Mouse (Mus musculus): ENCODE data around the gene Arhgap45. TPM values are rescaled to one million over a fixed set of nuclear protein-coding genes. Genes with fewer than 3 reads are reported as not detected.
"Not testable (repeated sequence)": the region's sequence is repeated elsewhere in the genome, so short reads cannot be mapped to it uniquely, and the experiment has no call there.

Arhgap45 gene
- polyA plus RNA-seq, 1 experiment, result 103 TPM

GRCm38 (mm10) chr10:80048834-80049233 lies 32.4 kb downstream of the Arhgap45 start:
- no peak for DNase-seq
- Histone ChIP-seq H3K4me1 (ENCODE audit: control insufficient read depth, insufficient read depth, low read length) (peaks cover 24% of the 10 kb centered on the region), H3K4me3 (replicated peaks; ENCODE audit: extremely low read depth, low read depth, low read length) (no peak overlapping the region)
- TF ChIP-seq CTCF (IDR thresholded peaks at IDR 0.05; ENCODE audit: insufficient read depth, low read length), result no peak
- 60% methylated on average over 3 of the region's 3 CpGs for WGBS

GRCm38 (mm10) chr10:80050244-80050643 lies 33.8 kb downstream of the Arhgap45 start:
- 54% methylated on average over 6 of the region's 6 CpGs for WGBS
- no peak for DNase-seq

GRCm38 (mm10) chr10:80050885-80051617 lies 34.6 kb downstream of the Arhgap45 start:
- H3K4me3 ChIP-seq (replicated peaks; ENCODE audit: extremely low read depth, low read depth, low read length), result no peak overlapping the region
- no peak for TF ChIP-seq CTCF (IDR thresholded peaks at IDR 0.05; ENCODE audit: insufficient read depth, low read length)
- TF ChIP-seq POLR2A (IDR thresholded peaks at IDR 0.05; ENCODE audit: borderline replicate concordance, extremely low read depth, low read depth, low read length), result no peak
- 40% methylated on average over 15 of the region's 15 CpGs for WGBS
- DNase-seq, result no peak
- H3K4me1 ChIP-seq (ENCODE audit: control insufficient read depth, insufficient read depth, low read length), result peaks cover 34% of the 10 kb centered on the region

More at GRCm38 (mm10) chr10:80050244-80050643, 33.8 kb downstream of the Arhgap45 start:
- peaks cover 28% of the 10 kb centered on the region for H3K4me1 ChIP-seq (ENCODE audit: control insufficient read depth, insufficient read depth, low read length)
- TF ChIP-seq CTCF (IDR thresholded peaks at IDR 0.05; ENCODE audit: insufficient read depth, low read length) (no peak), POLR2A (IDR thresholded peaks at IDR 0.05; ENCODE audit: borderline replicate concordance, extremely low read depth, low read depth, low read length) (no peak)
- H3K4me3 ChIP-seq (replicated peaks; ENCODE audit: extremely low read depth, low read depth, low read length), result no peak overlapping the region

- peaks cover 34% of the 10 kb centered on the region for H3K4me1 ChIP-seq (ENCODE audit: control insufficient read depth, insufficient read depth, low read length)
- TF ChIP-seq POLR2A (IDR thresholded peaks at IDR 0.05; ENCODE audit: borderline replicate concordance, extremely low read depth, low read depth, low read length) (peak; percentile 42; the same call in 1 of the 2 replicates), CTCF (IDR thresholded peaks at IDR 0.05; ENCODE audit: insufficient read depth, low read length) (no peak)
- WGBS, result 14% methylated on average over 14 of the region's 14 CpGs
- peak; percentile 77 for DNase-seq
- no peak overlapping the region for H3K4me3 ChIP-seq (replicated peaks; ENCODE audit: extremely low read depth, low read depth, low read length)
Observed at GRCm38 (mm10) chr10:80051618-80052373, 35.3 kb downstream of the Arhgap45 start.

- DNase-seq, result no peak
- Histone ChIP-seq H3K4me3 (replicated peaks; ENCODE audit: extremely low read depth, low read depth, low read length) (no peak overlapping the region), H3K4me1 (ENCODE audit: control insufficient read depth, insufficient read depth, low read length) (peaks cover 34% of the 10 kb centered on the region)
- TF ChIP-seq CTCF (IDR thresholded peaks at IDR 0.05; ENCODE audit: insufficient read depth, low read length), result no peak
- no peak for TF ChIP-seq POLR2A (IDR thresholded peaks at IDR 0.05; ENCODE audit: borderline replicate concordance, extremely low read depth, low read depth, low read length)
- WGBS, result 71% methylated on average over 5 of the region's 5 CpGs
Observed at GRCm38 (mm10) chr10:80052374-80052764, 35.9 kb downstream of the Arhgap45 start.

GRCm38 (mm10) chr10:80053259-80053780 lies 36.9 kb downstream of the Arhgap45 start:
- H3K4me3 ChIP-seq (replicated peaks; ENCODE audit: extremely low read depth, low read depth, low read length), result peak overlapping the region; percentile 87
- DNase-seq, result peak; percentile 99
- under 1% methylated on average over 47 of the region's 47 CpGs for WGBS
- TF ChIP-seq CTCF (IDR thresholded peaks at IDR 0.05; ENCODE audit: insufficient read depth, low read length) (no peak), POLR2A (IDR thresholded peaks at IDR 0.05; ENCODE audit: borderline replicate concordance, extremely low read depth, low read depth, low read length) (peak; percentile 96)
- H3K4me1 ChIP-seq (ENCODE audit: control insufficient read depth, insufficient read depth, low read length), result peaks cover 34% of the 10 kb centered on the region

GRCm38 (mm10) chr10:80053831-80054815 lies 37.7 kb downstream of the Arhgap45 start:
- DNase-seq, result peak; percentile 74
- Histone ChIP-seq H3K4me1 (ENCODE audit: control insufficient read depth, insufficient read depth, low read length) (peaks cover 30% of the 10 kb centered on the region), H3K4me3 (replicated peaks; ENCODE audit: extremely low read depth, low read depth, low read length) (peak overlapping the region; percentile 87)
- WGBS, result under 1% methylated on average over 76 of the region's 77 CpGs
- TF ChIP-seq CTCF (IDR thresholded peaks at IDR 0.05; ENCODE audit: insufficient read depth, low read length) (no peak), POLR2A (IDR thresholded peaks at IDR 0.05; ENCODE audit: borderline replicate concordance, extremely low read depth, low read depth, low read length) (no peak)

- Histone ChIP-seq H3K4me1 (ENCODE audit: control insufficient read depth, insufficient read depth, low read length) (peaks cover 30% of the 10 kb centered on the region), H3K4me3 (replicated peaks; ENCODE audit: extremely low read depth, low read depth, low read length) (peak overlapping the region; percentile 87)
- not testable (repeated sequence) for DNase-seq
- 7% methylated on average over 3 of the region's 3 CpGs for WGBS
Observed at GRCm38 (mm10) chr10:80054911-80055310, 38.5 kb downstream of the Arhgap45 start.

GRCm38 (mm10) chr10:80055364-80055763 lies 38.9 kb downstream of the Arhgap45 start:
- DNase-seq, result no peak
- H3K4me3 ChIP-seq (replicated peaks; ENCODE audit: extremely low read depth, low read depth, low read length), result no peak overlapping the region
- H3K4me1 ChIP-seq (ENCODE audit: control insufficient read depth, insufficient read depth, low read length), result peaks cover 27% of the 10 kb centered on the region
- 65% methylated on average over 5 of the region's 5 CpGs for WGBS
- TF ChIP-seq CTCF (IDR thresholded peaks at IDR 0.05; ENCODE audit: insufficient read depth, low read length) (no peak), POLR2A (IDR thresholded peaks at IDR 0.05; ENCODE audit: borderline replicate concordance, extremely low read depth, low read depth, low read length) (no peak)

All from lung, adult 2 months (tissue).